Mouse (Mus musculus): ENCODE results near the gene Gm3415. TPM values are rescaled to one million over a fixed set of nuclear protein-coding genes. Genes with fewer than 3 reads are reported as not detected.
A peak's percentile ranks its signal among the peaks of the same experiment; 100 is the strongest.
"Not testable (repeated sequence)": the region's sequence is repeated elsewhere in the genome, so short reads cannot be mapped to it uniquely, and the experiment has no call there.

Gene Gm3415
- polyA plus RNA-seq (2012; rRNA removed): not detected in 2 replicates

- no CpG with 5 or more reads among the region's 3 CpGs for WGBS
- DNase-seq; H3K27ac ChIP-seq (ENCODE audit: insufficient read depth, low read length); H3K27me3 ChIP-seq (ENCODE audit: control insufficient read depth, insufficient read depth, low read length); H3K4me1 ChIP-seq (ENCODE audit: control insufficient read depth, insufficient read depth, low read length); H3K4me3 ChIP-seq (replicated peaks; ENCODE audit: insufficient read depth, low read depth, low read length): not testable (repeated sequence)
Observed at GRCm38 (mm10) chr5:146555836-146556235, at the start of gene Gm3415. Gene Gm3415 (plus strand): TSS chr5:146556136.

- not testable (repeated sequence) for H3K4me3 ChIP-seq (replicated peaks; ENCODE audit: insufficient read depth, low read depth, low read length); H3K27ac ChIP-seq (ENCODE audit: insufficient read depth, low read length); DNase-seq; H3K4me1 ChIP-seq (ENCODE audit: control insufficient read depth, insufficient read depth, low read length); H3K27me3 ChIP-seq (ENCODE audit: control insufficient read depth, insufficient read depth, low read length)
- WGBS: 94% methylated on average over 2 of the region's 5 CpGs
Observed at GRCm38 (mm10) chr5:146513823-146514222, 42.1 kb upstream of the Gm3415 start, which contains the start of gene Gm3402. Gene Gm3402 (plus strand): TSS chr5:146514123.

GRCm38 (mm10) chr5:146525501-146525900 lies 30.4 kb upstream of the Gm3415 start, which contains the start of gene Gm3404:
Gene Gm3404 (plus strand): TSS chr5:146525801.
- WGBS: 92% methylated on average over 3 of the region's 3 CpGs
- H3K27me3 ChIP-seq (ENCODE audit: control insufficient read depth, insufficient read depth, low read length); DNase-seq; H3K4me3 ChIP-seq (replicated peaks; ENCODE audit: insufficient read depth, low read depth, low read length); H3K27ac ChIP-seq (ENCODE audit: insufficient read depth, low read length); H3K4me1 ChIP-seq (ENCODE audit: control insufficient read depth, insufficient read depth, low read length): not testable (repeated sequence)

GRCm38 (mm10) chr5:146537347-146537746 lies 18.6 kb upstream of the Gm3415 start, which contains the start of gene Gm3409:
Gene Gm3409 (plus strand): TSS chr5:146537647.
- WGBS: 100% methylated on average over 2 of the region's 3 CpGs
- not testable (repeated sequence) for DNase-seq; H3K27me3 ChIP-seq (ENCODE audit: control insufficient read depth, insufficient read depth, low read length); H3K27ac ChIP-seq (ENCODE audit: insufficient read depth, low read length); H3K4me3 ChIP-seq (replicated peaks; ENCODE audit: insufficient read depth, low read depth, low read length); H3K4me1 ChIP-seq (ENCODE audit: control insufficient read depth, insufficient read depth, low read length)

GRCm38 (mm10) chr5:146564259-146564658 lies 8.3 kb downstream of the Gm3415 start:
- DNase-seq: no peak
- Histone ChIP-seq H3K4me3 (replicated peaks; ENCODE audit: insufficient read depth, low read depth, low read length) (no peak overlapping the region), H3K27ac (ENCODE audit: insufficient read depth, low read length) (no peak overlapping the region), H3K27me3 (ENCODE audit: control insufficient read depth, insufficient read depth, low read length) (no peaks in the 10 kb centered on the region), H3K4me1 (ENCODE audit: control insufficient read depth, insufficient read depth, low read length) (no peaks in the 10 kb centered on the region)
- TF ChIP-seq POLR2A (IDR thresholded peaks at IDR 0.05; ENCODE audit: borderline replicate concordance, insufficient read depth, low read length): no peak
- no peak for TF ChIP-seq CTCF (IDR thresholded peaks at IDR 0.05; ENCODE audit: borderline replicate concordance, insufficient read depth, low read depth, low read length)
- WGBS: 79% methylated on average over 1 of the region's 1 CpGs

GRCm38 (mm10) chr5:146567054-146567453 lies 11.1 kb downstream of the Gm3415 start:
- 65% methylated on average over 4 of the region's 4 CpGs for WGBS
- no peaks in the 10 kb centered on the region for H3K4me1 ChIP-seq (ENCODE audit: control insufficient read depth, insufficient read depth, low read length)
- no peaks in the 10 kb centered on the region for H3K27me3 ChIP-seq (ENCODE audit: control insufficient read depth, insufficient read depth, low read length)
- TF ChIP-seq POLR2A (IDR thresholded peaks at IDR 0.05; ENCODE audit: borderline replicate concordance, insufficient read depth, low read length) (no peak), CTCF (IDR thresholded peaks at IDR 0.05; ENCODE audit: borderline replicate concordance, insufficient read depth, low read depth, low read length) (no peak)
- H3K27ac ChIP-seq (ENCODE audit: insufficient read depth, low read length): no peak overlapping the region
- no peak overlapping the region for H3K4me3 ChIP-seq (replicated peaks; ENCODE audit: insufficient read depth, low read depth, low read length)
- no peak for DNase-seq

- H3K4me3 ChIP-seq (replicated peaks; ENCODE audit: insufficient read depth, low read depth, low read length); H3K4me1 ChIP-seq (ENCODE audit: control insufficient read depth, insufficient read depth, low read length); H3K27ac ChIP-seq (ENCODE audit: insufficient read depth, low read length); H3K27me3 ChIP-seq (ENCODE audit: control insufficient read depth, insufficient read depth, low read length); DNase-seq: not testable (repeated sequence)
- 91% methylated on average over 6 of the region's 6 CpGs for WGBS
Observed at GRCm38 (mm10) chr5:146570179-146570578, 14.2 kb downstream of the Gm3415 start.

GRCm38 (mm10) chr5:146571830-146572734 lies 16.1 kb downstream of the Gm3415 start:
- H3K4me3 ChIP-seq (replicated peaks; ENCODE audit: insufficient read depth, low read depth, low read length); H3K27ac ChIP-seq (ENCODE audit: insufficient read depth, low read length); H3K4me1 ChIP-seq (ENCODE audit: control insufficient read depth, insufficient read depth, low read length); H3K27me3 ChIP-seq (ENCODE audit: control insufficient read depth, insufficient read depth, low read length): not testable (repeated sequence)
- DNase-seq: peak; percentile 22 to 38
- 5% methylated on average over 6 of the region's 6 CpGs for WGBS

GRCm38 (mm10) chr5:146572735-146573042 lies 16.8 kb downstream of the Gm3415 start:
- not testable (repeated sequence) for H3K27ac ChIP-seq (ENCODE audit: insufficient read depth, low read length); H3K4me1 ChIP-seq (ENCODE audit: control insufficient read depth, insufficient read depth, low read length); DNase-seq; H3K4me3 ChIP-seq (replicated peaks; ENCODE audit: insufficient read depth, low read depth, low read length); H3K27me3 ChIP-seq (ENCODE audit: control insufficient read depth, insufficient read depth, low read length)
- 96% methylated on average over 4 of the region's 4 CpGs for WGBS

All from cerebellum, adult 2 months (tissue).